Mouse (Mus musculus) embryonic fibroblast, embryonic 13.5 days (primary cell): ENCODE data around the gene Zfp719. TPM values are rescaled to one million over a fixed set of nuclear protein-coding genes. Genes with fewer than 3 reads are reported as not detected.

Experiments
- H3K27ac ChIP-seq: 2 replicates; pipeline ENCODE4 v1.5.1; 2012; ENCODE audit warnings: low read length, control low read depth, inconsistent platforms; ENCODE audit not compliant: insufficient read depth
- H3K4me1 ChIP-seq: 2 replicates; pipeline ENCODE4 v1.6.1; 2011; ENCODE audit warnings: low read length; ENCODE audit not compliant: control insufficient read depth, insufficient read depth
- H3K4me3 ChIP-seq: 2 replicates; pipeline ENCODE4 v1.5.1; 2011; ENCODE audit warnings: mild to moderate bottlenecking, control low read depth, low read length; ENCODE audit not compliant: insufficient read depth
- CTCF ChIP-seq: IDR thresholded peaks from 2 replicates; pipeline ENCODE4 v1.5.1; 2011; ENCODE audit warnings: mild to moderate bottlenecking, control low read depth, low read length, moderate library complexity, borderline replicate concordance; ENCODE audit not compliant: insufficient read depth
- POLR2A ChIP-seq: IDR thresholded peaks from 2 replicates; pipeline ENCODE4 v1.6.1; 2011; ENCODE audit warnings: low read depth, mild to moderate bottlenecking, control low read depth, low read length, moderate library complexity
- polyA plus RNA-seq: library from polyadenylated mRNA; stranded (reverse); fragments of >200 nt; gene quantifications from 2 replicates; pipeline ENCODE4 v1.2.4, GENCODE M21; 2011; ENCODE audit warnings: low read depth; ENCODE audit not compliant: missing spikeins, insufficient read length

The Zfp719 gene
- 19.8 and 24.2 TPM in 2 replicates for polyA plus RNA-seq

DNA sequence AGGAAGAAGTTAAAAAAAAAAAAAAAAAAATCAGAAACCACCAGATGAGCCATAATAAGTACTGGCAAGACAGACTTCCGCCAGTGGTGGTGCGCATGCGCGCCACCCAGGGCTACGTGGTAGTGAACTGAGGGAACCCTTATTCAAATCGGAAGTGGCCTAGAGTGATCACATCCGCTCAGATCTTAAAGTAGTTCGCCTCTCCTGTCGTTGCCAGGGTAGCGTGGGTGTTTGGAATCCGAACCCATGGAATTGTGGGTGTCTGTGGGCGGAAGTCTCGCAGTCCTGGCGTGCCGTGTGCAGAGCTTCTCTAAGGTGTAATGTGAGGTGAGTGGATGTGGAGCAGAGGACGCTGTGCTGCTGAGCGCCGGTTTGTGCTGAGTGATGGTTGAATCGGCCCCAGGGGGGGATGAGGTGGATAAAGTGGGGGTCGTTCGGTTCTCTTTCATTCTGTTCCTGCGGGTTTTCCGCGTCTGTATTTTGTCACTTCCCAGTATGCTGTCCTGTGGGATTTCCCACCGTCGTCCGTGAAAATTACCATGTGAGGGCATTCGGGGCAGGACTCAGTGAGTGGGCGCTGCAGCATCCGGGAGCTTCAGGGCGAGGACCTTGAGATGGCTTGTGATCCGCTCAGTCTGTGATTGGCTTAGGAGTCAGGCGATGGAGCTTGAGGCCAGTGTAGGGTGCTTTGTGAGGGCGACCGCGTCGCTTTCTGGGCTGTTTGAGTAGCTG is at the start of gene Zfp719:
Gene Zfp719, plus strand, starts transcription at position 171 of the 732 bp plus-strand sequence.
- H3K4me3 ChIP-seq: peak within 1 kb of the TSS; percentile 67
- H3K27ac ChIP-seq: peak within 1 kb of the TSS; percentile 91
- TF ChIP-seq POLR2A (peak; percentile 92), CTCF (no peak)
- H3K4me1 ChIP-seq: 0 out of 2 replicates have a peak, but pooled peaks cover 7% of the 10 kb centered on the region

DNA sequence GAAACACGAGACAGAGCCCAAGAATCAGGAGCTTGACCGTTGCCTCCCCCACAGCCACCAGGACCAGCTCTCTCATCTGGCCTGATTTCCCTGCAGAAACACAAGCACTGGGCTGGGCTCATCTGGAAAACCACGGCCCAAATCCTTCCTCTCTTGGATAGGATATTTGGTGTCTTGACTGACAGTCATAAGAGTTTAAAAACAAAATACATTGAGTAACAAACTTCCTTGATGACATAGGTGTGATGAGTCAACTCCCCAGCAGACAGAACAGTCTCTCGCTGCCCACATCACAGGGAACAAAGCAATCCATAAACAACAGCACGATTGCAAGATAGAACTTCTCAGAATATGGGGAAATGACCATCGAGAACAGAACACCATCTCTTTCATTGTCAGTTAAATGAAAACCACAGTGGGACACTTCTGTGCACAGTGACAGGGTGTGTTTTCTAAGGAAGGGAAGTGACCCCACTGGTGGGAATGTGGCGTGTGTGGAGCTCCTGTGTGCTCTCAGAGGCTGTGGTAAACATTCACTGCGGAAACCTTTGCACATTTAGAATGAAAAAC is 49.1 kb upstream of the Zfp719 start:
- Histone ChIP-seq H3K27ac (no peak overlapping the region), H3K4me1 (no peaks in the 10 kb centered on the region), H3K4me3 (no peak overlapping the region)
- no peak for TF ChIP-seq POLR2A
- no peak for TF ChIP-seq CTCF

DNA sequence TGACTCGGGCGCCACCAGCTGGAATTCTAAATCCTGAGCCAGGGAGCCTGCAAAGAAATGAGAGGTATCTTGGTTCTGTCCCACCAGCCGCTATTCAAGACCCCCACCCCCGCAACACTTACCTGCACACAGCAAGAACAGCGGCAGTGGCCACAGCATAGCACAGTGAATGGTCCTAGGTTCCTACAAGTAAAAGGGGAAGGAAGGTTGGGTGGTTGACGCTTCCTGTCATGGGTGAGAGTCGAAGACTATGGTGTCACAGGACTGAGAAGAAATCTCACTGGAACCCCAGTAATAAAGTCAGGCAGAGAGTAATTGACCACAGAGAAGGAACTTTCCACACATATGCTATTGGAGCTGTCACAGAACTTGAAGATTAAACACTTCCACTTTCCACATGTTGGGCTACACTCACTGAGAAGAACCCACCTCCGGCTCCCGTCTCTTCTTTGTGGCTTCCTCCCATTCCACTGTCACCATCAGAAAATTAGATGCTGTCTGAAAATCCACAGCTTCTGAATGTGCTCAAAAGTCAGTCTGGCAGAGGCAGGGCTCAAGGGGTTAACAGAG is 46.4 kb upstream of the Zfp719 start:
- Histone ChIP-seq H3K27ac (no peak overlapping the region), H3K4me3 (no peak overlapping the region), H3K4me1 (no peaks in the 10 kb centered on the region)
- TF ChIP-seq POLR2A (no peak), CTCF (no peak)

DNA sequence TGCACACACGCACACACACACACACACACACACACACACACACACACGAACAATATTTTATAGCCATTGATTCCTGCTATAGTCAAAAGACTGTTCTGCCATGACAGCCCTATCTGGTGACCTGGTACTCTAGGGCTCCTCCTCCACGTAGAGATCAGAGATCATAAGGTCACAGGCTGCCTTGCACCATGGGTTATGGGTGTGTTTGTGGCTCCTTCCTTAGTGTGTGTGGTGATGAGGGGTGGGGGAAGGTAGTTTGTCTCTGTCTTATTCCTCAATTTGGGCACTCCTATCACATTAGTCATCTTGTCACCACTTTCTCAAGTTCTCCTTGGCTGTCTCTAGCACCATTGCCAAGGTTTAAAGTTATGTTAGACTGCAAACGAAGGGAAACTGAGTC is 40.9 kb upstream of the Zfp719 start:
- Histone ChIP-seq H3K4me1 (no peaks in the 10 kb centered on the region), H3K27ac (no peak overlapping the region), H3K4me3 (no peak overlapping the region)
- no peak for TF ChIP-seq POLR2A
- TF ChIP-seq CTCF: no peak

DNA sequence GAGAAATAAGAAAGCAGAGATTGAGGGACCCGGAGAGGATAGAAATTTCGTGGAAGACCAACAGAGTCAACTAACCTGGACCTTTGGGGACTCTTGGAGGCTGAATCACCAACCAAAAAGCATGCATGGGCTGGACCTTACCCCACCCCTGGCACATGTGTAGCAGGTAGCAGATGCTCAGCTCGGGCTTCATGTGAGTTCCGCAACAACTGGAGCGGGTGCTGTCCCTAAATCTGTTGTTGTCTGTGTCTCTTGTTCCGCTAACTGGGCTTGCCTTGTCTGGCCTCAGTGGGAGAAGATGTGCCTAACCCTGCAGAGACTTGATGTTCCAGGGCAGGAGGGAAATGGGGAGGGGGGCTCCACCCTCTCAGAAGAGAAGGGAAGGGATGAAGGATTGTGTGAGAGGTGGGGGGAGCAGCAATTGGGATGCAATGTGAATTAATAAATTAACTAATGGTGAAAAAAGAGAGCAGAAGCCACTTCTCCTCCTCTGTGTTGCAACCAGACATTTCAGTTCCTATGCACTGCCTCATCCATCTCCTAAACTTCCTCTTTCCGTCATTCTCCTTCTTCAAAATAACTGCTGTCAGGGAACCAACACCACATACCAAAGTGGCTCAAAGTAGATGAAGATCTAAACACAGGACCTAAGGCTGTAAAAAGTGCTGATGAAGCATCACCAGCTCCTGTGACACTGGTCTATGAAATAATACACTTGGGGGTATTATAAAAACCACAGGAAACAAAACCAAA is 35.0 kb upstream of the Zfp719 start, which contains the start of gene Cd33:
Gene Cd33, minus strand, starts transcription at position 204 of the 753 bp plus-strand sequence.
- no peak within 1 kb of the TSS for H3K27ac ChIP-seq
- no peaks in the 10 kb centered on the region for H3K4me1 ChIP-seq
- TF ChIP-seq POLR2A (no peak), CTCF (no peak)
- H3K4me3 ChIP-seq: no peak within 1 kb of the TSS

DNA sequence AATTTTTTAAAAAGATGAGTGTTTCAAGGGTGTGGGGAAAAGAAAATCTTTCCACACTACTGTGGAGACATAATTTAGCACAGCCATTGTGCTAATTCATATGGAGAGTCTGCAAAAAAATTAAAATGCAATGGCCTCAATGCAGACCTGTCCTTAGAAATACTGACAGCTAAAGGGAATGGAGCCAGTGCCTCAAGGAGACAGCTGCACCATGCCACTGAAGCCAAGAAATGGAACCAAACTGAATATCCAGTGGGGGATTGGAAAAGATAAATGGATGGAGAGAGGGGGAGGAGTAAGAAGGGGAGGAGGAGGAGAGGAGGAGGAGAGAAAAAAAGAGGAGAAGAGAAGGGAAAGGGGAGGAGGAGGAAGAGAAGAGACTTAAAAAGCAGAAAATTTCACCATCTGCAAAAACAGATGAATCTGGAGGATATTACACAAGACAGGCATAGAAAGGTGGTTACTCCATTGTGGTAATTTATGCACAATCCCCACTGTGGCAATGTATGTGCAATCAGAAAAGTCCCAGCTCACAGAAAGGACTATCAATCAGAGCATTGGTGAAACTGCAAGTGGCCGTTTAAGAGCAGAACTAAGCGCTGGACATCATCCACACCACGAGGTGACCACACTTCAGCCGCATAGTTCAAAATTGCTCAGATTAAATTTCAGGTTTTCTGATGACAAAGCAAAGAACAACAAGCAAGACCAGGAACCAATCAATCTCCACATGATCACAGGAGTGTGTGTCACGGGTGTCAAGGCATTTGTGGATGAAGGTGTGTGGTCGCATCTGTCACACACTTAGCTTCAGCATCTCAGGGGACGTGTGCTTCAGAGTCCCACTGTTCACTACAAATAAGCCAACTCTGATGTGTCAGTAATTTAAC is 33.5 kb upstream of the Zfp719 start:
- no peak for TF ChIP-seq CTCF
- TF ChIP-seq POLR2A: no peak
- Histone ChIP-seq H3K4me3 (no peak overlapping the region), H3K27ac (no peak overlapping the region), H3K4me1 (no peaks in the 10 kb centered on the region)

DNA sequence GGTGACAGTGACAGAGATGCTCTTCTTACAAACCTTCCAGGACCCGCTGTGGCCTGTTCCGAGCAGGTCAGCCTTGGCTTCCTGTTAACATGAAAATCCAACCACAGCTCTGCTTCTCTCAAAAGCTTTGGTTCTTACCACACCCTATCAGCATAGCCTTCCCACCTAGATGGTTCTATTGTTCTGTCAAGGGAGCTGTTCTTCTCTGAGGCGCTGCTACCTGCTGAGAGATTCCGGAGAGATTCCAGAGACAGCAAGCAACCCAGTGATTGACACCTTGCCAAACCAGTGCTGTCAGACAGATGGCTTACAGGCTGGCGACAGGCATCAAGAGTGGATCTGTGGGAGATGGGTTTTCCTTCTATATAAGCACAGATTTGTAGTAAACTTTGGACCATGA is 31.7 kb upstream of the Zfp719 start:
- no peaks in the 10 kb centered on the region for H3K4me1 ChIP-seq
- H3K27ac ChIP-seq: no peak overlapping the region
- H3K4me3 ChIP-seq: no peak overlapping the region
- TF ChIP-seq CTCF (no peak), POLR2A (no peak)

DNA sequence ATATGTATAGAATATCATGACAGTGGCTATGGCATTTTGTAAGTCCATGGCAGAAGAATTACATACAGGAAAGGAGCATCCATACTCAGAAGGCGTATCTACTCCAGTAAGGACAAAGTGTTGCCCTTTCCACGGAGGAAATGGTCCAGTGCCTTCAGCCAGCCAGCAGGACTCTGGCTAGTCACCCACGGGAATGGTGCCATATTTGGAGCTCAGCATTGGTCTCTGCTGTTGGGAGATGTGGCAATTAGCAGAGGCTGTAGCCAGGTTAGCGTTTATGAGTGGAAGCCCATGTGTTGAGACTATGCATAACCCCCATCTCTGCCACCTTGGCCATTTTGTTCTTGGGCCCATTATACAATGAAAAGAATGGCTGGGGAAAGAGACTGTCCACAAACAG is 31.2 kb upstream of the Zfp719 start:
- Histone ChIP-seq H3K4me3 (no peak overlapping the region), H3K27ac (no peak overlapping the region), H3K4me1 (peaks cover 3% of the 10 kb centered on the region; the same call in 1 of the 2 replicates)
- TF ChIP-seq CTCF: no peak
- TF ChIP-seq POLR2A: no peak

DNA sequence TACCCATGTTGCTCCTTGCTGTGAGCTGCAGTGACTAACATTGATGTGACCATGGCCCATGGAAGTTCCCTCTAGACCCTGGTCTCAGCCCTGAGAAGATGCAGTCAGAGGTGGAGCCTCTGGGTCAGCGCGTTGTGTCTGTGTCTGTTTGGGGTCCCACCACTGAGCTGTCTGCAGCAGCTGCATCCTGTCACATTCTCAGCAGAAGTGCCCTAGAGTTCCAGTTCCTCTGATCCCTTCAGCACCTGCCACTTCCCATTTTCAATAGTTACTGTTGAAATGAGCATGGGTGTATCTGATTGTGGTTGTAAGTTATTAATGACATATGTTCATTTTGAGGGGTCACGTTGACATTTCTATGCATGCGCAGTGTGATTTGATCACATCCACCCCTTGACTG is 26.3 kb upstream of the Zfp719 start:
- H3K4me1 ChIP-seq: peaks cover 5% of the 10 kb centered on the region
- TF ChIP-seq CTCF: no peak
- TF ChIP-seq POLR2A: no peak
- no peak overlapping the region for H3K27ac ChIP-seq
- no peak overlapping the region for H3K4me3 ChIP-seq

DNA sequence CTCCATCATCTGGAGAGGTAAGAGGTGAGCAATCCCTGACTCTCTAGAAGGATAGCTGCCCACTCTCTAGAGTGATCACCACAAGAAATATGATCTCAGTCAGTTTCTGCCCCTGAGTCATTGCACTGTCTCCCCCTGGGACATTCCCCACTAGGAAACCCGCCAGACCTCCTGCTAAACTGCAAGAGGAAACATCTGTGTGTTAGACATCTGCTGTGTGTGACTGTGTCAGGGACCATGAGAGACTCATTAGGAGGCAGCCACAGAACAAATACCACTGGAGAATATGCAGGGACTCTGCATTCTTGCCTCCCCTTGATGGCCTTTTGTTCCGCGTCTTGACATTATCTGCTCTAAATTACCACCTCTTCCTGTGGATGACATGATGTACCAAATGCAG is 24.9 kb upstream of the Zfp719 start:
- H3K27ac ChIP-seq: peak overlapping the region; percentile 32
- H3K4me3 ChIP-seq: no peak overlapping the region
- peaks cover 5% of the 10 kb centered on the region for H3K4me1 ChIP-seq
- TF ChIP-seq POLR2A: no peak
- TF ChIP-seq CTCF: no peak
